Mouse (Mus musculus): Measurements from ENCODE around the gene Zfp800. TPM values are rescaled to one million over a fixed set of nuclear protein-coding genes. Genes with fewer than 3 reads are reported as not detected.

The Zfp800 gene
- polyA plus RNA-seq, 1 experiment from 2014 or later = 20.2 TPM

DNA sequence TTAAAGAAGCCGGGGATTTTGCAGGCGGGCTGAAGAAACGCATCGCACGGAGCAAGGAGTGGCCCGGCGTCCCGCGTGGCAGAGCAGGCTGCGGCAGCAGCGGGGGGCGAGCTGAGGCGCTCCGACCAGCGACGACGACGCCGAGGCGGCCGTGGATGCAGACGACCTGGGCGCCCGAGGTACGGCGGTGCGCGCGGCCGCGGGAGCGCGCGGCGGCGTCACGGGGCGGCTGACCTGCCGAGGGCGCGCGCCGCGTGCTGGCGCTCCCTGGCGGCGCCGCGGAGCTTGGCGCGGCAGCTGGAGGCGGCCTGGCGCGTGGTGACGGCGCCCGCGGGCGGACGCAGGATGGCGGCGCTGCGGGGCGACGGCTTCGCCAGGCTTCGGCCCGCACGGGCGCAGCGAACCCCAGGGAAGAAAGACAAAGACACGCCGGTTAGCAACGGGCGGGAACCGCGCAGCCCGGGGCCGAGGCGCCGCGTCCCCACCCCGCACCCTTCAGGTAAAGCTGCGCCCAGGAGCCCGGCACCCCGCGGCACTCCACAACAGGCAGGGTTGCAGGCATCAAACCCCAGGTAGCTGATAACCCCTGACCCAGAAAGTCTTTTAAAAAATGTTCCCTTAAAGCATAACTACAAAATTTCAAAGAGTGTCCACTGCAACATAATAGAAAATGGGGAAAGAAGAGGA lies 182.4 kb downstream of the Zfp800 start:
- ChIA-PET POLR2A (no interaction called here), CTCF (interaction anchor here (0.7 to 2.1 kb wide), 4 partner anchors 9 to 248 kb away, joined by 3 to 7 read pairs (median 3); no protein-coding TSS in a partner anchor)
- H3K27me3 ChIP-seq = no peaks in the 10 kb centered on the region
- ATAC-seq (peak; percentile 93), DNase-seq (ENCODE audit: low read depth, low spot score) (no peak)
- TF ChIP-seq CTCF (IDR thresholded peaks at IDR 0.05) = peak; percentile 49
- in situ Hi-C loops (cut with MboI; ENCODE audit: low pct_unique_long_range_greater_than_20kb) = no loop called here

DNA sequence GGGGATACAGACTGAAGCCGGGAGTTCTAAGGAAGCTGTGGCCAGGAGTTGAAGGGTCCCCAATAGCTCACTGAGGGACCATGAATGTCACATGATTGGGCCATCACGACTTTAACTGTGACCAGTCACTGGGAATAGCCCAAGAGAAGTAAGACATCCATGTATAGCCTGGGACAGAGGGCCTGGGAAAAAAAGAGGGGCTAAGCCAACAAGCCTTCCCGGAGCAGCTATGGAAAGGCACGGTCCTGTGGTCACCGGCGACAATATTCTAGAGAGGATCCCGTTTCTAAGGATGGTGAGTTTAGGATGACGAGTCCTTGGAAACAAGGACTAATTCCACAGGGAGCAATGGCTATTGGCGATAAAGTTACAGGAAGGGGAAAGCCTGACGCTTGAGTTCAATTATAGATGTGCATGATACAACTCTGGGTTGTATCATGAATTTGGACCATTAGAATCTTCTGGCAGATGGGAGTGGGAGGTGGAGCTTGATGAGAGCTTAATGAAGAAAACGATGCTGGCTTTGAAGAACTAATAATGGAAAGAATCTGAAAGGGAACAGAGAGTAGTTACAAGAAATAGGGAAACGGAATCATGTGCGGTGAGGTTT lies 183.0 kb downstream of the Zfp800 start:
- TF ChIP-seq CTCF (IDR thresholded peaks at IDR 0.05) = no peak
- DNase-seq (ENCODE audit: low read depth, low spot score) (no peak), ATAC-seq (no peak)
- H3K27me3 ChIP-seq = no peaks in the 10 kb centered on the region
- in situ Hi-C loops (cut with MboI; ENCODE audit: low pct_unique_long_range_greater_than_20kb) = no loop called here
- CTCF ChIA-PET = interaction anchor here (0.7 to 2.1 kb wide), 4 partner anchors 8 to 249 kb away, joined by 3 to 7 read pairs (median 3); no protein-coding TSS in a partner anchor
- POLR2A ChIA-PET = no interaction called here

DNA sequence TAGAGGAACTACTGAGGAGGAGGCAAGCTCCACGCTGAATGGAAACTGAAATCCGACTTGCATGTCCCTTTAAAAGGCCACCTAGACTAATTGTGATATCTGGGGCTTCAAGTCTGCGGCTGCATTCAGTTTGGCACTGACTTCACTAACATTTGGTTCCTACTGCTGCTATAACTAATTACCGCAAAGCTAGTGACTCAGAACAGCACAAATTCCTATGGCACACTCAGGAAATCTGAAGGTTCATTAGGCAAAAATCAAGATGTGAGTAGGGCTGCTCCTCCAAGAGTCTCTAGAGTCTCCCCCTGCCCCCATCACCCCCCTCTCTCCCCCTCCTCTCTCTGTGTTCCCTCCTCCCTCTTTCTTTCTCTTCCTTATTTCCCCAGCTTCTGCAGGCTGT lies 194.4 kb downstream of the Zfp800 start:
- ATAC-seq (peak; percentile 82), DNase-seq (ENCODE audit: low read depth, low spot score) (peak; percentile 12)
- in situ Hi-C loops (cut with MboI; ENCODE audit: low pct_unique_long_range_greater_than_20kb) = no loop called here
- TF ChIP-seq CTCF (IDR thresholded peaks at IDR 0.05) = no peak
- CTCF ChIA-PET = no interaction called here
- no peaks in the 10 kb centered on the region for H3K27me3 ChIP-seq
- POLR2A ChIA-PET = interaction anchor here (0.5 to 0.7 kb wide), 2 partner anchors 11 to 32 kb away, joined by 3 to 4 read pairs; no protein-coding TSS in a partner anchor

DNA sequence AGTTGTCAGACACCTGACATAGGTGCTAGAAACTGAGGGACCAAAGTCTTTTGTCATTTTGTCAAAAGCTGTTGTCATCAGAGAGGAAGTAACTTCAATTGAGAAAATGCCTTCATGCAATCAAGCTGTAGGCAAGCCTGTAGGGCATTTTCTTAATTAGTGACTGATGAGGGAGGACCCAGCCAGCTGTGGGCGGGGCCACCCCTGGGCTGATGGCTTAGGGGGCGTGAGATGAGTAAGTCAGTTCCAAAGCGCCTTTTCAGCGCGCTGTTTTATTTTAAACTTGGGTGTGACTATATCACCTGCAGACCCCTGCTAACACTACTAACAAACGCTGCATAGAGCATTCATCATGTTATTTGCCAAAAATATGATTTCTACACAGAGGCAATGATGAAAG lies 195.0 kb downstream of the Zfp800 start:
- in situ Hi-C loops (cut with MboI; ENCODE audit: low pct_unique_long_range_greater_than_20kb) = no loop called here
- TF ChIP-seq CTCF (IDR thresholded peaks at IDR 0.05) = no peak
- no peak for ATAC-seq
- no peak for DNase-seq (ENCODE audit: low read depth, low spot score)
- POLR2A ChIA-PET = interaction anchor here (0.5 to 0.7 kb wide), 2 partner anchors 10 to 32 kb away, joined by 3 to 4 read pairs; no protein-coding TSS in a partner anchor
- no peaks in the 10 kb centered on the region for H3K27me3 ChIP-seq
- CTCF ChIA-PET = no interaction called here

DNA sequence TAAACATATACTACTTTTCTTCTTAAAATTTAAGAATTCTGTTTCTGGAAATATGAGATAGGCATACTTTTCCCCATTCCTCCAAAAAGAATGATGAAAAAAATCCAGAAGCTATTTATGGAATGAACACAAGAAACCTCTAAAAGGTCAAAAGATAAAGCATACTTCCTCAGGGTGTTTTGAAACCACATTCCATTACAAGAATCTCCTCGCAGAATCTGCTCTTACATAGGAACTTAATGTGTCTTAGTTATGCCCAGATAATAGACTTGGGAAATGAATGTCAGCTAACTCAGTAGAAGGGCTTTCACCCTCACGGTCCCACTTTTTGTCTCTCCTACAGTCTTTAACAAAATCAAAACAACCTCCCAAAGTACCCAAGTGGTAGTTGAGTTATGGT lies 203.9 kb downstream of the Zfp800 start:
- ChIA-PET CTCF (interaction anchor here (0.8 kb wide), 1 partner anchor 266 kb away, joined by 3 read pairs; no protein-coding TSS in a partner anchor), POLR2A (no interaction called here)
- in situ Hi-C loops (cut with MboI; ENCODE audit: low pct_unique_long_range_greater_than_20kb) = no loop called here
- ATAC-seq (peak; percentile 60), DNase-seq (ENCODE audit: low read depth, low spot score) (no peak)
- no peaks in the 10 kb centered on the region for H3K27me3 ChIP-seq
- no peak for TF ChIP-seq CTCF (IDR thresholded peaks at IDR 0.05)

DNA sequence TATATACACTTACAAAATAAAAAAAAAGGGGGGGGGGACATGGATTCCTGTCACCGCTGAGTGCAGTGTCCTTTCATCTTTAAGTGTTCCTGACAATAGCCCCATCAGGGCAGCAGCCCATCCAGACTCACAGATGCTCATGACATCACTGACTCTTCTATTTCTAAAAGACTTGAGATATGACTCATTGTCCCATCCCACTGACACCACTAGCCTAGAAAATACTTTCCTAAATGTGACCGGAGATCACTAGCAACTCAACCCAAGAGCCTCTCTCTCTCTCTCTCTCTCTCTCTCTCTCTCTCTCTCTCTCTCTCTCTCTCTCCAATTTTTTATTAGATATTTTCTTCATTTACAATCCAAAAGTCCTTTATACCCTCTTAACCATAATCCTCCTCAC lies 205.9 kb downstream of the Zfp800 start:
- no peaks in the 10 kb centered on the region for H3K27me3 ChIP-seq
- TF ChIP-seq CTCF (IDR thresholded peaks at IDR 0.05) = no peak
- in situ Hi-C loops (cut with MboI; ENCODE audit: low pct_unique_long_range_greater_than_20kb) = no loop called here
- POLR2A ChIA-PET = no interaction called here
- no peak for DNase-seq (ENCODE audit: low read depth, low spot score)
- CTCF ChIA-PET = no interaction called here
- no peak for ATAC-seq

Other genes starting within 250 kb of the Zfp800 start
- 187 TPM for gene Arf5, start 25.6 kb upstream of the Zfp800 start, polyA plus RNA-seq (2021)
- not detected for gene Fscn3, start 29.8 kb upstream of the Zfp800 start, polyA plus RNA-seq (2021)
- gene Gcc1, start 30.4 kb upstream of the Zfp800 start, polyA plus RNA-seq (2021) = 17.8 TPM
- gene Pax4, start 51.3 kb upstream of the Zfp800 start, polyA plus RNA-seq (2021) = not detected
- 107 TPM for gene Snd1, start 77.1 kb upstream of the Zfp800 start, polyA plus RNA-seq (2021)

Data from Patski (cell line).